Mouse (Mus musculus) urinary bladder, postnatal 36 days (tissue): ENCODE data around the gene Lap3.
A peak's percentile ranks its signal among the peaks of the same experiment; 100 is the strongest.

Source experiments
- DNase-seq, 2 experiments: peaks; one replicate each; pipeline ENCODE4 v3.0.0; 2022; ENCODE audit warnings: low spot score in 2 of 2, mixed read lengths in 1 of 2

The Lap3 gene

DNA sequence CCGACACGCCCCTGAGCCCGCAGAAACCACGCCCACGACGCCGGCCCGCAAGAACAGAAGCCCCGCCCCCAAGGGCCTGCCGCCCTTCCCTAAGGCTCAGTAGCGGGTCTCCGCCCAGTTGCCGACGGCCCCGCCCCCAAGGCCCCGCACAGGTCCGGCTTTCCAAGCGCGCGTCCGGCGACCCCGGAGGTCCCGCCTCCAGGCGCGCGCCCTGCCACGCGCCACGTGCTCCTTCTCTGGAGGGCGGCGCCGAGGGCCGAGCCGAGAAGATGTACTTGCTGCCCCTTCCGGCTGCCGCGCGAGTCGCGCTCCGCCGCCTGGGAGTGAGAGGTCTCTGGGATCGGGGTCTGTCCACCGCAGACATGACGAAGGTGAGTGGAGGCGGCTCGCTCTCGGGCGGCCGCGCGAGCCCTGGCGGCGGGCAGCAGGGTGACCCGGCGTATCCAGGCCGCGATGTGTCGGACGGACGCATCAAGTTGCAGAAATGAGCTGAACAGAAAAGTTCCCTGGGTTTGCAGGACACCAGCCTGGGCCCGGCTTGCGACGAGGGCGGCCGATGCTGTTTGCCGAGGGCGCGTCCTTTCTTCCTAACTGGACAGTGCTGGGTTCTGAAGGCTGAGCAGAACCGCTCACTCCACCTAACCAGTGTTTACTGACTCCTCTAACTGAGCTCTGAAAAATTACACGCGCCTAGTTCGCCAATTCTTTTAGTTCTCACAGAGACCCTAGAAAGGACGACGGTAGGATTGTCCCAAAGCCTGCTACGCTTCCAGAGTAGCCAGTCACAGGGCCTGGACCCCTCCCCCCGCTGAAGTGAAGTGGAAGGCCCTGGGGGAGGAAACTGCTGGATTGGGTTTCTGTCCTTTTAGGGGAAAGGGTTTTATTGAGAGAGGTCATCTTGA lies at the start of gene Lap3:
Lap3 (plus strand) TSS at position 184 of the 902 bp plus-strand sequence.
- DNase-seq: peak; percentile 99 to 100

DNA sequence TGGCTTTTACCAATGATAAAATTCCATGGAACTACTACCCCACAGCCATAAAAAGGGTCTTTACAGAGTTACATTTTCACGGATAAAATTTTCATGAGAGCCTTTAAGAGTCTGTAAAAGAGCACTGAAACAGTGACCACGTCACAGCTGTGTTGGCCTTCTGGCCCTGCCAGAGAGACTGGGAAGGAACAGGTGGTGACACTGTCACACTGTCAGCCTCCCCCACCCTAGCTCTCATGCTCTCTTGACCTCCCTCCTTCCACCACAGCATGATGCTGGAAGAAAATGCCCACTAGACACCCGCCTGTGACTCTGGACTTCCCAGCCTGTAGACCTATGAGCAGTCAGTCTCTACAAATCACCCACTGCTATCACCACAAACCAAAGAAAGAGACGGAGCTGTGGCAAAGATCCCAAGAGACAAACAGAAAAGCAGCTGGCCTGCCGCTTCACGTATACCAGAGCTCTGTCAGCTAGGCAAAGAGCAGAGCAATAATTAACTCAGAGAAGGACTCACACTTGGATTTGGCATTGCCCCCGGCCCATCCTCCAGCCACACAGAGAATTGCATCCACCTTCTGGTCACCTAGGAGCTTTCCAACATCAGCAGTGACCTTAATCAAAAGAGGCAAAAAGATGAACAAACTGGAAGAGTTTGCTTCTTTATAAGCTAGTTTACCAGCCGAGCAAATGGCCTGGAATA lies 48.9 kb upstream of the Lap3 start:
- DNase-seq: no peak

DNA sequence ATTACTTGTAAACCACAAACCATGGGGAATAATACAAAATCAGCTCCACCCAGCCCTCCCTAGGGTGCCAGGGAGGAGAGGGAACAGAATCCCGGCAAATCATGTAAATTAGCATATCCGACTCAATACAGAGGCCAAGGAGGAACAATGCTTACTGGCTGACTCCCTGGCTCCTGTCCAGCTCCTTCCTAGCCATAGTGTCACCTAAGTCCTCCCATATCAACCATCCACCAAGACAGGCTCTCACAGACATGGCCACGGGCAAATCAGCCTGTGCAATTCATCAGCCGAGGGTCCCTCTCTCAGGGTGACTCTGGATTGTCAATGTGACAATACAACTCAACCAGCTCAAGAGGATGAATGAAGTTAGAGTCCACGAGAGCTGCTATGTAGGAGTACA lies 44.5 kb upstream of the Lap3 start:
- DNase-seq: no peak

DNA sequence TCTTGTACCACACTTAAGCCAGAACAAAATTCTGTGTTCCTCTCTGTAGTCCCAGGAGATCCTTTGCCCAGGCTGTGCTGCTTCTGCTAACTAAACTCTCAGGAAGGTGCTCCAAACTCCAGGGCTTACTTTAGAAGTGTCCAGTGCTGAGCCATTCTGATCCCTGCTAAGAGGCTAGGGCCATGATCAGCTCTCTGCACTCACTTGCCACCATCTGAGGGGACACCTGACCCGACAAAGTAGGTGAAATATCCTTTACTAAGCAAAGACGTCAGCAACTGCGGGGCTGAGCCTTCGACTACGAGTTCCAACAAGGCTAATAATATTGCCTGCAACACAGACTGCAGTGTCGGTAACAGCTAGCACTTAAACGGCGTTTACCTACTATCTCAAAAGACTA lies 44.0 kb upstream of the Lap3 start:
- DNase-seq: no peak

DNA sequence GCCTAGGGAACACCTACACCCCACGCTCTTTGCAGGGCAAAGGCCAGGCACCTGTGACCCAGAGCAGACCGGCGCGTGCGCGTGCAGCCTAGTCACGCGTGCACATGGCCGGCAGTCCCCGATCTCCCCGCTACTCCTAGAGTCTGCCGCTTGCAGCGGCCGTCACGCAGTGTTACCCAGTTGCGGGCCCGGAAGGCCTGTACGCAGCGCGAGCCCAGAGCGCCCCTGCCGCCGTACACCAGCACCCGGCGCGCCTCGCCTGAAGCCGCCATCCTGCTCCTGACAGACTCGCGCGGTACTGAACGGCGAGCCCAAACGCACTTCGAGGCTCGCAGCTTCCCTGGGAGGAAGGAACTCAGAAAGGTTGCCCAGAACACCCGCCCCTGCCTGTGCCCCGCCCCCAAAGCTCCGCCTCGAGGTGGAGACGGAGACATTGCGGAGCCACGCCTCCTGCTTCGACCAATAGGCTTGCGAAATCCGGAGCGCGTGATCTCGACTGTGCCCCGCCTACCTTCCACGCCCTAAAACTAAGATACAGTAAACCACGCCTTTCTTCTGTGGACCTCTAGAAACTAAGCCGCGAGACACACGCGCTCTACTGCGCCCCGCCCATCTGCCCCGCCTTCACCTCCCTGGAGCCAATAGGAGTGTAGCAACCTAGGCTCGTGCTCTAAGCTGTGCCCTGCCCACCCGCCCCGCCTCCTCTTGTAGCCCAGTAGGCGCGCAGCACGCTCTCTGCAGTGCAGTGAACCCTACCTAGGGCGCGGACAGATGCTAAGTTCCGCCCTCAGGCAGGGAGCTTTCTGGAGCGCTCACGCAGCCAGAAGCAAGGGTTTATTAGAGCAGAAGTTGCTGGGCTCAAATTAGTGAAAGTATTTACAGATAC lies 43.1 kb upstream of the Lap3 start, which contains the start of gene Qdpr:
Qdpr (minus strand) TSS at position 406 of the 886 bp plus-strand sequence.
- DNase-seq: peak; percentile 88 to 95

DNA sequence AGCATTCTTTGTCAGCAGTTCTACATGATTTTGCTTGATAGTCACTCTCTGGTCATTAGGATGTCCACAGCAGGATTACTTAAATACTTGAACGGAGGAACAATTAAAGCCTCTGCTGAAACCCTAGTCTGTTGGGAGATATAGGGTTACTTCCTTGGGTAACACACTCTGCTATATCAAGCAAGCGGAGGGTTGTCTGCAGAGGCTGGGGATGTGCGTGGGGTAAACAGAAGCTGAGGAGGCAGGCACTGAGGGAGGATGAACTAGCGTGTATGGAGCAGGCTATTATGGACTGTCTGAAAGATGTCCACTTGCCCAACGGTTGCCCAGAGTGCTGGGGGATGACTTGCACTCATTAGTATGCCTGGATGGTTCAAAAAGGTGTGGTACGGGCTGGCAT lies 39.7 kb upstream of the Lap3 start, which contains the start of gene Clrn2:
Clrn2 (plus strand) TSS at position 301 of the 400 bp plus-strand sequence.
- DNase-seq: no peak

DNA sequence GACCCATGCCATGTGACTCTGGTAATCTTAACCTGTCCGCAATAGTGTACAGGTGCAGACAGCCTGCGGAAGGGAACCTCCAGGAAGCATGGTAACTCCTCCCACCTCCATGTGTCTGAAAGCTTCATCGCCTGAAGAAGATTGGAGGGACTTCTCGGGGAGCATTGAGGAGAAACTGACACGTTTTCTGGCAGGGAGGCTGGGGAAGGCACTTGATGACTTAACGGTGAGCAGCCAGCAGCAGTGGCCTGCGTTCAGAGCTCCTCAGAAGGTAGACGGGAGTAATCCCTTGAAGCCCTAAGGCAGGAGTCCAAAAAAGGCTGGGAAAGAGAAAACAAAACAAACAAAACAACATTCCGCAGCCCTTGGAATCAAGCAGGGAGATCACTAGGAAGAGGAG lies 38.7 kb upstream of the Lap3 start:
- no peak for DNase-seq

DNA sequence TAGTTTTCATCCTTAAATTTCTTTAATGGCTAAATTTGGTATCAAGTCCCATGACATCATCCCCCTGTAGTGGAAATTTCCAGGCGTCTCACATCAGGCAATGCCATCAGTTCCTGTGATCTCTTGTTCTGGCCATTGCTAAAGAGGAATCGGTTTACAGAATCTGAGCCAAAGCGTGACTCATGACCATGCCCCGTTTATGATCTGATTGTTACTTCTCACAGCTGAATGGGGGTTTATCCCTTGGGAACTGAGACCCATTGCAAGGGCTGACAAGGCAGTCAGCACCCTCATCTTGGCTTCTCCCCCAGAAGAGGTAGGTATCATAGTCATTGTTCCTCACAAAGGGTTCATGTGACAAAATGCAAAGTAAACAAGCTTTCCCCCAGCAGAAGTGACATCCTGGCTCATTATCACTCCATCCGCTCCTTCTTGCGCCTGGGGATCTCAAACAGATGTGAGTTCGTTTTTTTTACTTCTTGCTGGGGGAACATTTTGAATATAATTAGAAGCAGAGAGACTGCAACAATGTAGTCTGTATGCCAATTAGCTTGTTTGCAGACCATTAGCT lies 20.2 kb upstream of the Lap3 start:
- DNase-seq: no peak

DNA sequence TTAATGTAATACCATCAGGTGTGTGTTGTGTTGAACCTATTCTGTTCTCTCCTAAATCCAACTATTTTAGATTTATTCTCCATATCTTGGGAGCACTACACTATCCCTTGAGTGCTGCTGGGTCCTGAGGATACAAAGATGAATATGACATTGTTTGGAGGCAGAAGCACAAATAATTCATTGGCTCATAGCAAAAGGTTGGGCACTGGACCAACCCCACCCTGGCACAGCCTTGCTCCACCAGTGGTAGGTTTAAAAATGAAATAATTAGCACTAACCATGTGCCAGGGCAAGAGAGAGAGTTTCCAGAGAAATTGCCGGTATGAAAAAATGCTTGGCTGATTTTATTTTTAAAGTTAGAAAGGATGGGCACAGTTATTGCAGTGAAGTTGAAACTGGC lies 19.7 kb upstream of the Lap3 start:
- no peak for DNase-seq

DNA sequence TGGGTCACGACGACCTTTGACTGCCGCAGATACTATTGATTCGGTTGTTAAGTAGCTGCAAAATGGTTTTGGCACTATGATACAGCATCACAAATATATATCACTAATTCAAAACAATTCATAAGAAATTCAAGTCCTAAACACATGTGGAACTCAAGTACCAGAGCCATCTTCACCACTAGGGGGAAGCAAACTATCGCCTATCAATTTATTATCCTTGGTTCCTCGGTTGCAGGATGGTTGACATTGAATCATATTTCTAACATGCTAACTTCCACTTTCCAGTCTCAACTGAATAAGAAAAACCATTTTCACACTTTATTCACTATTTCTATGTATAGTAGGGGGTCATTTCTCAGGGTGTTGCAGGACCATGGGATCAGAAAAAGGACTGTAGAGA lies 19.0 kb upstream of the Lap3 start:
- no peak for DNase-seq

DNA sequence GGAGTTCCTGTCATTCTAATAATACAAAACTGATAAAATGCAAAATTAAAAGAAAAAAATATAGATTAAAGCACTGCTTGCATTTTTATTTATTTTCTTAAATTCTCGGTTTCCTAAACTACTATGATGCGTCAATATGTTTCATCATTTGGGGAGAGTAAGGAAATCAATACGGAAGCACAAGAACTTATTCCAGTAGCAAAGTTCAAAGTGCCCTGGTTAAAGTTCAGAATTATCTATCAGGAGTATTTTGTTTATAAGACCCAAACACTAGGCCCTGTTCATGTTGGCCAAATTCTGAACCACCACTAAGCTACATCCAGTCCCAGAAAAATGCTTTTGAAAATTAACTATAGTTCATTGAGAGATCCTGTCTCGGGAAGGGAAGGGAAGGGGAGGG lies 18.4 kb upstream of the Lap3 start:
- no peak for DNase-seq

DNA sequence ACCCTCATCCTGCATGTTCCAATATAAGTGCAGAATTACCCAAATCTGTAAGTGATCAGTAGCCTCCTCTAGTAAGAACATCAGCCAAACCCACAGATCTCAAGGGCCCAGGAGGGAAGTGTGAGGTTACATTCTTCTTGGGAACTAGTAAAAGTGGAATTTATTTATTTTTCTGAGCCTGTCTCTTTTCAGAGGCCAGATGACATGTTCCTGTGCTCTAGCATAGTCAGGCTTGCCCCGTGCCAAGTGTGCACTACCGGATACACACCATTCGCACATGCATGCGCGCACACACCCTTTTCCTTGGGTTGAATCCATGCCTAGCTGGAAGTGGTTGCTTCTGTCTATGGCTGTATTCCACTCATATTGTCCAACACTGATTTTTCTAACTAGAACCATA lies 17.4 kb upstream of the Lap3 start:
- DNase-seq: no peak

DNA sequence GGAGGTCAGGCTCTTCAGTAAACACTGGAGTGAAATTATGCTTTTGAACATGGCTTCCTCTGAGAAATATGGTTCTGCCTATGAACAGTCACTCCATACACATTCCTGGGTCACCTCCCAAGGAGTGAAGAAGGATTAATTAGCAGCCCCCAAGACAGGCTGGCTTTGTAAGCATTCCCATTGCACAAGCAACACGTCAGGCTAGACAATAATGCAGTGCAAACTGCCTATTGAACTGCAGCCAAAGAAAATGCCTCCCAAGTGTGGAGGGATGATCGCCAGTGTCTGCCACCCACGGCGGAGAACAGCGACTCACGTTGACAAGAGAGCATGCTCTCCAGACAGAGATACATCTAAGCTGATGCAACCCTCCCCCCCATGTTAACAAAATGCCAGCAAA lies 16.9 kb upstream of the Lap3 start:
- no peak for DNase-seq

DNA sequence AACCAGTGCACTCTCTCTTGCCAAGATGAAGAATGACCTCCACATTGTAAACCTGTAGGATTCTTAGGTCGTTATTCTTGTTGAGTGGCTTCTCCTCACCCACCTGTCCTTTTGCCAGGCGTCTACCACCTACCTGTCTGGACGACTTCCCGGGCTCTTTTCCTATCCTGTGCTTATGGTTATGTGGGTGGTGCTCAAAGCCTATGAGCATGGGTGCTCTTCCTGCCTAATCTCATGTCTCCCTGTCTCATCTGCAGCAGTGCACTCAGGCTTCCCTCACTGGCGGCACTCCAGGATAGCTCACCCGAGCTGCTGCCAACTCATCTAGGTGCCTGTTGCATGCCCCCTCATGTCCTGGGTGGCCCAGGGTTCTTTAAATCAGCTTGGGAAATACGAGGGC lies 15.6 kb upstream of the Lap3 start:
- no peak for DNase-seq

DNA sequence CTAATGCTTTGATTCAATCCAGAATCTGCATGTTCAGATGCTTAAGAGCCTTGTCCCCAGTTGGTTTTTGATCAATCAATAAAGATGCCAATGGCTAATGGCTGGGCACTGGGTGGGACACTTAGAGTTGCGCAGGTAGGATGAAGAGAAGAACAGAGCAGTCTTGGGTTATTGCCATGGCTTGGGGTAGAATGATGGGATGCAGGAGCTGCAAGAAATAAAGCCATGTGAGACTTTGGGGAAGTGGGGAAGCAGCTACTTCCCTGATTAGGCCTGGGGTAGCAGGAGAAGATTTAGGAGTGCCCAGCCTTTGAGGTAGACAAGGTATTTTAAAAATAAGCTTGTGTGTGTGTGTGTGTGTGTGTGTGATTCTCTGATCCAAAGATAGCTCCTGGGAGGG lies 13.1 kb upstream of the Lap3 start:
- DNase-seq: no peak

DNA sequence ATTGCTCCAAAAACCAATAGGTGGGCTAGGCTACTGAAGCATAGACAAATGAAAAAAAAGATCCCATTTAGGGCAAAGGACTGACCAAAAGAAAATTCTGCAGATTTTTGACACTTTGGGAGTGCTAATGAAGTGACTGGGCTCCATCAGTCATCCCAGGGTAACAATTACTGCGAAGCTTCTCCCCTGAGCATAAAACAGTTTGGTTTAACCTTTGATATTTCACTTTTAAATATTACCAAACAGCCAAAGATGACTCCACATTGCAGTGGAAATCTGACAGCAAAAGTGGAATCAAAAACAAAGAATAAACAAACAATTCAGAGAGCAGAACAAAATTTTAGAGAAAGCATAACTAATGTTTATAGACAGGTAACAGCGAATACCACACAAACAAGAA lies 12.0 kb upstream of the Lap3 start:
- no peak for DNase-seq

DNA sequence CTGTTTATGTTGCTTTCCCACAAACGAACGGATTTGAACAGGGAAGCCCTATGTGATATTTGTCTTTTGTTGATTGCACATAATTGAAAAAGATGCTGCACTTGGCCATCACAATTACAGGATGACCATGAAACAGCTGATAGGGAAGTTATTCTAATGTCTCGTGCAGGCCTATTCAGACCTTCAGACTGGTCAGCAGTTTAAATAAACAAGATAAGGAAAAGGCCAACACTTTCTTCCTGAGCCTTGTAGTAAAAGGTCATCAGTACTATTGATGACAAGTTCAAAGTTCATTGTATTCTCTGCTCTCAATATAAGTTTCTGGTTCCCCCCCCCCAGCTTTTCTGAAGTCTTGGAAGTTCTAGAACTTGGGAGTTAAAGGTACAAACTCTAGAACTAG lies 10.6 kb upstream of the Lap3 start:
- DNase-seq: no peak

DNA sequence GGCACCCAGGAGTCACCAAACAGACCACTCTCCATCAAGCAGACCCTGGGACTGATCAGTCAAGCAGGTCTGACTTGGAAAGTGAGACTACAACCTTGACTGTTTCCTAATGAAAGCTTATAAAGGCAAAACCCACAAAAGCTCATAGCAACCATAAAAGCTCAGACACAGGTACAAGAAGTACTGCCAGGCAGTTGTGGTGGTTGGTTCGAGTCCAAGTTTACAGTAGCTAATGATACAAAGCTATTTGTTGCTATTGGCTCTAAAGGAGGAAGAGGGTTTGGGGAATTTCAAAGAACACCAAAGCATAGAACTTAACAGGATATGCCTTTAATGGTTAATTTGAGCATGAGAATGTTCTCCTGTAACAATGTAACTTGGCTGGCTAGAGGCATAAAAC lies 9.5 kb upstream of the Lap3 start:
- DNase-seq: no peak

DNA sequence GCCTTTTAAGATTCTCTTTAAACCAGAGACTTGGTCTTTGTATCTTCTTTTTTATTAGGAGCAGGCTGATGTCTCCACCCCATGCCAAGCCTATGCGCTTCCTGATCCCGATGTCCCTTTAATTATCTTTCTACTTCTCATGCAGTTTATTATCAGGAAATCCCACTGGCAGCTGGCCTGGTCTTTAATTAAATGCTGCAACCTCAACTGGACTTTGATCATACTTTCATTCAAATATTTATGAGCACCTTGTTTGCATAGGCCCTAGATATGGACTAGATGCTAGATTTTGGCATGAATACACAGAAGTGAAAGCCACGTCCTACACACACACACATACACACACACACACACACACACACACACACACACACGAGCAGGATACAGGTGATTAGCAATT lies 1.4 kb upstream of the Lap3 start:
- DNase-seq: no peak

DNA sequence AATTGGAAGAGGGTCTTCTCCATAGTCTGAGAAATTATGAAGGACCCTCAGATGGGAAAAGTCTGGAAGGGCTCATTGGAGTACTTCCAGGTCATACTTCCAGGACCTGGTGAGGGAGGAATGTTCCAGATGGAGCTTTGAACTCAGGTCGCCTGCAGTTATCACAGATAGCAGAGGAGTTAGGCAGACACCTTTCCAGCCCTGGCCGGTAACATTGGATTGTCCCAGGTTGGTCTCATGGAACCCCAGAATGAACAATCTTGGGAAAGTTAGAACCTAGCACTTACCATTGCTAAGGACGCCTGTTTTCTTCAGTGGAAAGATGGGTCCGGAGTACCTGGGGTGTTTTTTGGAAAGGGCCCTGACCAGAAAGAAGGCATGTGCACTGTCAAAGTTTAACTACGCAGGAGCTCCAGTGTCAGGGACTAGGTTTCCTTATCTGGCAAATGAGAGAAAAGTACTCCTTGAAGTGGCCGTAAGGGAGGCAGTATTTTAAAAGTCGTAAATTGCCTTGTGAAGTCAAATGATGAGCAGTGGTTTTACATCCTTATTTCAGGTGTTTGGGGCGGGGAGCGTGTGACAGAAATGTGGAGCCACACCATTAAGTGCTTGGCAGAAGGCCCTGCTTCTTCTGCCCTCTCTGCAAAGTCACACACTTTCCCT lies 1.1 kb downstream of the Lap3 start:
- DNase-seq: no peak

DNA sequence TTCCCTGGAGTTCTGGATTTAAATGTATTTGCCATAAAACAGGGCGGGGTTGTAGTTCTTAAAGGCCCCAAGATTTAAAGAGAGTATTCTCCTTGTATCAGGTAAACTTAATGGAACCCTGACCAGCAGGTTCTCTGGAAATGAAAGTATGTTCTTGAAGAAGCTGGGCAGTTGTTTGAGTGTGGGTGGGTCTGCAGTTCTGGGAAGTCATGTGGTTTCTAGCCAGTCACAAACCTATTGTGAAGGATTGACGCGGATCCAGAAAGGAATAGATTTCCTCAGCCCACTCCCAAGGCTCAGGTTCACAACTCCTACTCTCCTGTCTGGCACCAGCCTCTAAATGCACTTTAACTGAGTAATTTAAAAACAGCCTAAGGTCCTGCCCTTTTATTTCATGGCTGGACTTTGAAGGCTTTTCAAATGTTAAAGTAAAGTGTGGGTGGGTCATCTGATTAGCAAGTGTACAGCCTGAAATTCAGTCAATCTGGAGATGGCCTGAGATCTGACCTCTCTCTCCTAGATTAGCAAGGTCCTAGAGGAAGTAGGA lies 2.3 kb downstream of the Lap3 start:
- no peak for DNase-seq
